Mouse (Mus musculus) left cerebral cortex, adult 11 months (tissue): Measurements from ENCODE around the gene Unc5a.

Experiments used
- DNase-seq: peaks from one replicate; pipeline ENCODE4 v3.0.0; 2022; ENCODE audit warnings: low spot score

Gene Unc5a

GRCm38 (mm10) chr13:54948531-54949493 lies at the start of gene Unc5a:
TSS of gene Unc5a (plus strand) at chr13:54949411.
- DNase-seq: no peak

DNA sequence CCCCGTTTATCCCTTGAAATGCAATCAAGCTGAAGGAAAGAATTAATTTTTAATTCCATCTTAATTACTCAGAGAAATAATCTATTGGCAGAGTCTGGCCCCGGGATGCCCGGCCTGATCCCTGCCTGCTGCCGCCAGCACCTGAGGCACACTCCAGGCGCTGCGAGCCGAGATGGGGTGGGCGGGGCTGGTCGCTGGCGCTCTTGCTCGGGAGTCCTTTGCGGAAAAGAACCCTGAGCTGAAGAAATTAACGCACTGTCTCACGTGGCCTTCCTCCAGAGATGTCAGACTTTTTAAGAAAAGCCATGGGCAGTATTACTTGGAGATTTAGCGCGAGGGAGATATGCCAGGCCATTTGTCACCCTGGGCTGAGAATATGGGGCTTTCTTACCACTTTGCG lies 37.2 kb upstream of the Unc5a start:
- DNase-seq: no peak

DNA sequence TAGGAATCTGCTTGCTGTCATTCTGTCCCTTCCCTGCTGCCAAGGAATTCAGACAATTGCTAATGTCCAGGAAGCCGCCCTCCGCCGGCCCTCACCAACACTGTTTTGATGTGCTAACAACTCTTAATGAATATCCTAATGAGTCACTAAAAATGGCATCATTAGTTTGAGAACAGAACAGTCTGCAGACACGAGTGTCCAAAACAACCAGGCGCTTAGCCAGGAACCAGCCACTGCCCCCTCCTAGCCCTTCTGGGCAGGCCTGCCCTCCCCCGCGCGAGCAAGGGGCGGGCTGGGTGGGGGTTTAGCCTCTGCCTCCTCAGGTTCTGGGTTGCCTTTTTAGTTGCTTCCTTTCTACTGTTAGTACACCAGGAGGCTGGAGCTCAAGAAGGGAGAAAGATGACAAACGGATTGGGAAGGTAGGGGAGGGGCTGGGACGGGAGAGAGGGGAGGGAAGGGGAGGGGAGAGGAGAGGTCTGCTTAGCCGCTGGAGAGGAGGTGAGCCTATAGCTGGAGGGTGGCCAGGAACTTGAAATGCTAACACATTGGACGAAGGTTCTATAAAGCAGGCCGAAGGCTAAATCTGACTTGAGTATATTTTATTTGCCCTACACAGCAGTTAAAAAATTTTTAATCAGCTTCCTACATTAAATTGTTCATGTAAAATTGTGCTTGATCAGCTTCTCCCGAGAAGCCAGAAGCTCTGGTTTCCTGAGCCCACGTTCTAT lies 36.2 kb upstream of the Unc5a start:
- DNase-seq: no peak

- DNase-seq: no peak
Observed at GRCm38 (mm10) chr13:54916644-54917043, 32.6 kb upstream of the Unc5a start.

DNA sequence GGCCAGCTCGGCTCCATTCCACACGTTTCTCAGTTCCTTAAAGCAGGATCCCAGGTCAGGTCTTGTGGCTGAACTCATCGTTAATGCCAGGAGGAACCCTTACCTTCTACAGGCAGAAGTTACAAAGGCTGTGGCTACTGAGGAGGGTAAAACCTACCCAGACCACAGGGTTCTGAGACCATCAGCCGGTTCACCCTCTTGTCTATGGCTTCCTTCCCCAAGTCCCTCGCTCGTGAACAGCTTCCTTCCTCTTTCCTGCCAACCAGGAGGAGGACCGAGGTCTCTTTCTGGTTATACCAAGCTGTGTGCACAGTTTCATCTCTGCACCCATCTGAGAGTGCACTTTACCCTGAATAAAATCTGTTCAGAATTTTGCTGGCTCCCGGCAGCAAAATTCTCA lies 30.3 kb upstream of the Unc5a start:
- no peak for DNase-seq

- DNase-seq: no peak
Observed at GRCm38 (mm10) chr13:54919666-54920065, 29.5 kb upstream of the Unc5a start.

- DNase-seq: no peak
Observed at GRCm38 (mm10) chr13:54921700-54922099, 27.5 kb upstream of the Unc5a start.

DNA sequence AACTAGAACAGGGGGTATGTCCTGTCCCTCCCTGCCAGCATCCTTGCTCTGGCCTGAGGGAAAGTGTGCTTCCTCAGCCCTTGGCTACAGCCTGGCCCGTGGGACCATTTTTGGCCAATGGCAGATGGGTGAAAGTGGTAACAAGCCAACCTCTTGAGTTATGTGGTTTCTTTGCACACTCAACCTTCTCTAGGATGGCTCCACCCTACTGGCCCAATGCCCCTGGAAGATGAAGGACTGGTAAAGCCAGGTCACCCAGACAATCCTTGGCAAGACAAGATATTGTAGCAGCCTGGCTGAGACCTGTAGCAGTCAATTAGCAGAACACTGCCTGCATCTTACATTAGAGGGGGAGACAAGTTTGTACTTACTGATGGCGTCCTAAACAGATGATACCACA lies 25.5 kb upstream of the Unc5a start:
- DNase-seq: no peak

DNA sequence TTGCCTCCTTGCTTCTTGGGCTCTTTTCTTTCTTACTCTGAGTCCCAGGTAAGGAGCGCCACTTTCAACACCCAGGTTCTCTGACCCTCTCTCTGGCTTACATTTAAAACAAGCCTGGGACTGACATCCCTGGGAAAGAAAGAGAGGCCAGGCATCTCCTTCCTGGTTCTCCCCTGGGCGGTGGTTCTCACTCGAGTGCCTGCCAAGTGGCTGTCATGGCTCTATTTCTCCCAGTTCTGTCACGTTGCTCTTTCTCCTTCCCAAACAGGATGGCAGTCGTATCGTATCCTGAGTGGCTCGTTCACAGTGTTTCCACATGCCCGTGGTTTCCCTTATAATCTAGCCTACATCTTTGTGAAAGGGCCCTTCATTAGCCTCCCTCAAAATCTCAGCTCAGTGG lies 23.7 kb upstream of the Unc5a start:
- DNase-seq: no peak

- DNase-seq: no peak
Observed at GRCm38 (mm10) chr13:54926654-54927053, 22.6 kb upstream of the Unc5a start.

DNA sequence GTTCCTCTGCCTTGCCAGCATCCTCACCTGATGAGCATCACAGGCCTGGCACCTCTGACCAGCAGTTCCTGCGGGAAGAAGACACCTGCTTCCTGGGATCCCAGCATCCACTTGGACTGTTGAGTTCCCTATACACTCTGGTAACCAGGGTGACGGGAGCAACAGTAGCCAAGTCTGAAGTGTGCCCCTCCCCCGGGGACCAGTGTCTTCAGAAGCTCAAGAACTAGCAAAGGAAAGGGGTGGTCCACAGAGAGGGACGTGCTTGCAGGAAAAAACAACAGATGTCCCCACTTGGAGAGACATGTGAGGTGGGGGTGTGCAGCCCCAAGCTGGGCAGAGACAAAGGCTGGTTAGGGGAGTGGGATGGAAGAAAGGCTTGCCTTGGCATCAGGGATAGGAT lies 19.1 kb upstream of the Unc5a start:
- no peak for DNase-seq

DNA sequence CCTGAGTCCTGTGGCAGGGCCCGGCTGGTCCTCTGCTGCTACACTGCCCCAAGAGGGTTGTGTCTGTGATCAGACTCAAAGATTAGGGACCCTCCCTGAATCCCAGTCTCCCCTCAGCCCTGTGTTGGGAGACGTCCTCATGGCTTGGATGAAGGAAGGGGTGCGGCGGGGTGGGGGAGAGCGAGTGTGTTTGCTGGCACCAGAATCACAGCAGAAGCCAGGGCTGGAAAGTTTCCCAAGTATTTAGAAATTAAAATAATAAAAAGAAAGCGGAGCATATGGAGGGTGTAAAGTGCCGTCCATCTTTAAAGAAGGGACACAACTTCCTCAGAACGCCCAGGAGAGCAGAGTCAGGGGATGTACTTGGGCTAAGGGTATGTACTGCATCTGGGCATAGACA lies 14.3 kb upstream of the Unc5a start:
- DNase-seq: no peak

DNA sequence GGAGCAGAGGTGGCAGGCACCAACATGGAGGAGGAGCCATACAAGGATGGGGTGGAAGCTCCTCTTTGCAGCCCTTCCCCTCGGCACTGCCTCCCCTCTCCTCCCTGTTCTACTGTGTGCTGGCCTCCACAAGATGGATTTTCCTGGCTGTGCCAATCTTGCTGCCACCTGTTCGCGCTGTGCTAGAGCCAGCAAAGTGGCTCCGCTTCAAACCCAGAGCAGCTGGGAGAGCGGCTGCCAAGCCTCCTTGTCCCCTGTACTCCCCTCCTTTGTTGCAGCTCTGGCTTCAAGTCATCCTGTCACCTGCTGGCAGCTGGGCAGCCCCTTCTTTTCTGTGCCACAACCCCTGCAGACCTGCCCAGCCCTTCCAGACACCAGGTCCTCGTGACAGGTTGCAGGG lies 13.0 kb upstream of the Unc5a start:
- no peak for DNase-seq

GRCm38 (mm10) chr13:54937885-54938284 lies 11.3 kb upstream of the Unc5a start:
- peak; percentile 82 for DNase-seq

DNA sequence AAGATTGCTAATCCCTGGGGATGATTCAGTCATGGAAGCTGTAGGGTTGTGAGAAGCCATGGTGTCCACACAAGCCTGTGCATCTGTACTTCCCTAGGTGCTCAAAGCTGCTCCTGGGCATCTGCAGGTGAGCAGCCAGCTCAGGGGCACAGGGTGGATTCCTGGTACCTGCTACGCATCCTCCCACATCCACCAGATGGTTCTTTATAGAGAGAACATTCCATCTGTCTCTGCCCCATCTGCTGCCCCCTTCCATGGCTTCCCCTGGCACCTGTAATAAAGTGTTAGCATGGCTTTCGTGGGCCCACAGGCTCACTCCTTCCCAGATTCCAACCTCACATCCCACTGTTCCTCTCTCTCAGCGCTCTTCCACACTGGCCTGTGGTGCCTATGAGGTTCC lies 10.7 kb upstream of the Unc5a start:
- no peak for DNase-seq

GRCm38 (mm10) chr13:54944411-54945157 lies 4.6 kb upstream of the Unc5a start:
- no peak for DNase-seq

DNA sequence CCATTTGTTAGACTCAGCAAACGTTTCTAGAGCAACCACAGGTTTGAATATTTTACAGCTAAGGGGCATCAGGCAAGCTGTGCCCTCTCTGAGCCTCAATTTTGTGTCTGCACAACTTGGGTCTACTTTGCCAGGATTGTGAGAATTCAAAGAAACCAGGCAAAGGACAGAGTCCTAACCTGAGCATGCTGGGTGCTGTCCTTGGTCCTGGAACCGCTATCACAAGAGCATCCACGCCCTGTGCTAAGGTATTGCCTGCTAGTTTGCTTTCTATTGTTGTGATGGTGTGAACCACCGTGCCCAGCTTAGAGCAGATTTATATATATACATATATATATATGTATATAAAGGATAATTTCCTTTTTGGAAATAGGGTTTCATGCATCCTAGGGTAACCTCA lies 3.9 kb upstream of the Unc5a start:
- no peak for DNase-seq

DNA sequence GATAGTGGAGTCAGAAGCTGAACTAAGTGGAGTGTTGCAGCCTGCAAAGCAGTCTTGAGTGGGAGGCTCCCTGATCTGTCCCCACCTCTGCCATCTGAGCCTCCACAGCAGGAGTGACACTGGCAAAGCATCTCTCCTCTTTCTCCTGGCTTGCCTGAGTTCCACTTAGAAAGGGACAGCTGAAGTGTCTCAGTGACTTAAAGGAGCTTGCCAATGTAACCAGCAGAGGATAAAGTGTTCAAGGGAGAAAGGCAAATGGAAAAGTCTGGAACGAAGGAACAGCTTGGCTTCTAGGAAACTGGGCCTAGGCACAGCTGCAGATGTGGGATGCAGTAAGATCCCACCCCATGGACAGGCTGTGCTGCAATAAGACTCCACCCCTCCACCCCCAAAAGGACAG lies 2.8 kb upstream of the Unc5a start:
- DNase-seq: no peak

DNA sequence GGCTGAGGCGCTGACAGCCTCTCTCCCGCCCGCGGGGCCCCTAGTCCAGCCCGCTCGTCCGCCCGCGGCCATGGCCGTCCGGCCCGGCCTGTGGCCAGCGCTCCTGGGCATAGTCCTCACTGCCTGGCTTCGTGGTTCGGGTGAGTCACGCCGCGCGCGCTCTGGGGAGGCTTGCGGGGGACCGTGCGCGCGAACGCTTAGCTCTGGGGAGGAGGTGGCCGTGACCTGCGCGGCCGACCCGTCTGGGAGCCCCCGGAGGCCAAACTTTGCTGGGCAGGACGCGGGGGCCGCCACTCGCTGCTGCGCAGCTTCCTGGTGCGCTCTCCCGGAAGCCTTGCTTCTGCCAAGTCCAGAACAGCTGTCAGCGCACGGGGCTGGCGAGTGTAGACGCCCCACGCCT lies 381 bp downstream of the Unc5a start:
- no peak for DNase-seq

DNA sequence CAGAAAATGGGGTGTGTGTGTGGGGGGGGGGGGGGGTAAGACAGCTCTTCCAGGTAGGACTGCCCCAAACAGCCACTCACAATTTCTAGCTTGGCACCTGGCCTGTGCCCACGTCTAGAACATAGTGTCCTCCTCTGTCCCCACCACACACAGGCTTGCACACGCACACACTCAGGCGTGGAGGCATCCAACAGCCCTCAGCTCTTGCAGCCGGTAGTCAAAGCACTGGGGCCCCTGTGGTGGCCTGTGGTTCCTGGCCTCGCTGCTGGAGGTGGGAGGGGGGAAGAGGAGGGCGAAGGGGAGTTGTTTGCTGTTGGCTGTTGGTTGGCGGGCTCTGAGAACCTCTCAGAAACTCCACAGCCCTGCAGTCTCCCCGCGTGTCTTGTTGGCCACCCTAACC lies 920 bp downstream of the Unc5a start:
- DNase-seq: no peak

DNA sequence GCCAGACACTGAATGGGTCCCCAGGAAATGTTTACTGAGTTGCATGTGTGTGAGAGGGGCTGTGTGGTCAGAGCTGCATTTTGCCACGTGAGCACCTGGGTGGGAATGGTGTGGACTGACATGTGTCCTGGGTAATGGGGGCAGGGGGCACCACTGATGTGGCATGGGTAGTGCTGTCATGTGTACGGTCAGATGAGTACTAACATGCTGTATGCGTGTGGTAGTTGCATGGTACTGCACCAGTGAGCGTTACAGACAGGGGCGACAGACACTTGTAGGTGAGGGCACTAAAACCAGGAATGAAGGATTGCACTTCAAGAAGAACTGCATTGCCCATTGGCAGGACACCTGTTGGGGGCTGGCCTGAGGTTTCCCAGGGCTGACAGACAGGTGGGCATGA lies 2.0 kb downstream of the Unc5a start:
- DNase-seq: no peak

GRCm38 (mm10) chr13:54954745-54955144 lies 5.5 kb downstream of the Unc5a start:
- DNase-seq: no peak
